Mouse (Mus musculus) kidney, adult 9 months (tissue): Measurements from ENCODE around the gene Mrpl19.

ENCODE experiments used
- DNase-seq: peaks from one replicate; pipeline ENCODE4 v3.0.0; 2022

Mrpl19 gene

GRCm38 (mm10) chr6:81924304-81924703 lies 41.5 kb downstream of the Mrpl19 start:
- DNase-seq: peak; percentile 13

GRCm38 (mm10) chr6:81923523-81924142 lies 42.1 kb downstream of the Mrpl19 start, which contains the start of gene Gcfc2:
Gene Gcfc2 (plus strand): TSS chr6:81923669.
- DNase-seq: peak; percentile 93

- no peak for DNase-seq
Observed at GRCm38 (mm10) chr6:81912177-81912576, 53.6 kb downstream of the Mrpl19 start.

GRCm38 (mm10) chr6:81911713-81912112 lies 54.0 kb downstream of the Mrpl19 start:
- no peak for DNase-seq

- no peak for DNase-seq
Observed at GRCm38 (mm10) chr6:81911244-81911643, 54.5 kb downstream of the Mrpl19 start.

GRCm38 (mm10) chr6:81910302-81910855 lies 55.4 kb downstream of the Mrpl19 start:
- no peak for DNase-seq
